Mouse (Mus musculus): ENCODE measurements around the gene St5. TPM values are rescaled to one million over a fixed set of nuclear protein-coding genes. Genes with fewer than 3 reads are reported as not detected.

Gene St5
- polyA plus RNA-seq, 1 experiment from 2014 or later, result 25.3 TPM

DNA sequence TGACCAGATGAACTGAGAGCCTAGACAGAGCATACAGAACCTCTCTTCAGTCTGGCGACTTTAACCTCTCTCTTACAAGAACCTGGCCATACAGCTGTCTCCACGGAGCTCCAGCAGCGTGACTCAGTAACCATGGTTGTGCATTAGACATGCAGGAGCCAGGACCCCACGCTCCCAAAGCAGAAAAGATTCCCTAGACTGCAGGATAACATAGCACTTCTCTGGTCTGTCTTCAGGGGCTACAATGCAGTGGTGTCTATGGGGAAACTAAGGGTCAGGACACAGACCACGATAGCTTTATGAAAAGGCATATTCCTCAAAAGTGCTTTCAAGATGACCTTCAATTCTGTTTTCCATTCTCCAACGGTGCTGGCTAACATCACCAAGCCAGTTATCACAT lies 72.1 kb downstream of the St5 start:
- 63% methylated on average over 6 of the region's 6 CpGs for WGBS (ENCODE audit: insufficient replicate concordance)
- H3K4me2 ChIP-seq, result no peak overlapping the region
- H3K9ac ChIP-seq, result no peak overlapping the region
- H3K4me3 ChIP-seq, result no peak overlapping the region
- H3K9me3 ChIP-seq (replicated peaks), result no peaks in the 10 kb centered on the region
- no peak for ATAC-seq
- H3K36me3 ChIP-seq, result no peaks in the 10 kb centered on the region
- H3K4me1 ChIP-seq, result peaks cover 88% of the 10 kb centered on the region
- H3K27ac ChIP-seq, result no peak overlapping the region
- H3K27me3 ChIP-seq (replicated peaks), result no peaks in the 10 kb centered on the region

DNA sequence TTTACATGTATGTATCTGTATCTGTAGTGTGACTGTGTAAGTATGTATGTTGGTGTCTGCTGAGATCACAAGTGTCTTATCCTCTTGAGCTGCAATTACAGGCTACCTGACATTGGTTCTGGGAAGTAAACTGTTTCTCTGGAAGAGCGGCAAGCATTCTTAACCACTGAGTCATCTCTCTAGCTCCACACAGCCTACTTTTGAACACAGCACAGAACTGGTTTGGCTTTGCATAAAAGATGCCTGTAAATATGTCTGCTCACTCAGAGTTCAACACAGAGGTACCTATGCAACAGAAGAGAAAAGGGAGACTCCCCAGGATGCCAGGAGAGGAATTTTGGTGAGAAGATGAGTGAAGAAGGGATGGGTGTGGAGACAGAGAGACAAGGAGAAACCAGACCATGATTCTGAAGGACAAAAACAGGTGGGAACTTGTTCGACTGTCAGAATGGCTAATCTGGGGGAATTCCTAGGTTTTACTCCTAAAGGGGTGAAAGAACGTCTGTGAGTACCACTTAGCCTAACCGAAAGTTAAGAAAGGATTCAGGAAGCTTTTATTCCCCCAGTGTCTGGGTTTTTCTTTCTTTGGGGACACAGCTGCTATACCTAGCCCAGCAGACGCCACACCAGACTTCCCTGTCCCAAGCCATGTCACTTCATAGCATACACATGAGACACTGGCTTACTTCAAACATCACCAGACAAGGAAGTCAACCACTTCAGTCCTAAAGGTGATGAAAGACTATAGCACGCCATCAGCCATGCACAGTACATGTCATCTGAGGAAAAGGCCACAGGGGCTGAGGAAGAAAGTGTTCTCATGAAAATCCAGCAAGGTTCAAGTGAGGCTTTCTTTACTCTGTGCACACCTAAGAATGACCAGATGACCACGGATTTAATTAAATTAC lies 73.3 kb downstream of the St5 start:
- no peak for ATAC-seq
- Histone ChIP-seq H3K27ac (peak overlapping the region; percentile 75), H3K9ac (peak overlapping the region; percentile 22; the same call in 1 of the 2 replicates), H3K36me3 (no peaks in the 10 kb centered on the region), H3K4me3 (no peak overlapping the region), H3K9me3 (replicated peaks) (no peaks in the 10 kb centered on the region), H3K4me2 (no peak overlapping the region), H3K27me3 (replicated peaks) (no peaks in the 10 kb centered on the region), H3K4me1 (peaks cover 83% of the 10 kb centered on the region)
- WGBS (ENCODE audit: insufficient replicate concordance), result 67% methylated on average over 7 of the region's 7 CpGs

DNA sequence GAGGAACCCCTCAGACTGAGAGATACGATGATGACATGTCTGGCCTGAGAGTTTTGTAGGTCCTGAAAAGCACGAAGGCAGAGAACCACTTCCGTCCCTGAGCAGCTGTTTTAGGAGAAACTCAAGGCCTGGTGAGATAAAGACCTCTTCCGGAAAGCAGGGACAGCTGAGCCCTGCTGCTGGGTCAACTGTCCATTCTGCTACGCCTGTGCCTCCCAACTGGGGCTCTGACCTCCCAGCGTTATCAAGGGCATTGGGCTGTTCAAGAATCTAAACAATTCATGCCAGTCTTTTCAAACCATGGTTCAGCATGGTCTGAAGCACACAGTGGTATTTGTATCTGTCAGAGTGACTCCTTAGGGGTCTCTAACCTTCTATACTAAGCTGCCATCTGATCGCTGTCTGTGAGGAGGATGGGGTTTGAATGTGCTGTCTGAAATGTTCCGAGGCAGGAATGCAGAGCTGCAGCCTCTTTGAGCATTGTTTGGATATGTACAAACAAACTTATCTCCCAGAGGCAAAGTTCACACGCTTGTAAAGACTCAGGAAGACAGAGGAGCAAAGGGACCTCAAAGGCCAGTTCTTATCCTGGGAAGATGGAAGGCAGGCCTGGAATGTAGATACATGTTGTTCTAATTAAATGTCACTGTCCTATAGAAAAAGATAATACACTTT lies 74.3 kb downstream of the St5 start:
- H3K4me1 ChIP-seq, result peaks cover 82% of the 10 kb centered on the region
- ATAC-seq, result peak; percentile 48
- H3K36me3 ChIP-seq, result no peaks in the 10 kb centered on the region

DNA sequence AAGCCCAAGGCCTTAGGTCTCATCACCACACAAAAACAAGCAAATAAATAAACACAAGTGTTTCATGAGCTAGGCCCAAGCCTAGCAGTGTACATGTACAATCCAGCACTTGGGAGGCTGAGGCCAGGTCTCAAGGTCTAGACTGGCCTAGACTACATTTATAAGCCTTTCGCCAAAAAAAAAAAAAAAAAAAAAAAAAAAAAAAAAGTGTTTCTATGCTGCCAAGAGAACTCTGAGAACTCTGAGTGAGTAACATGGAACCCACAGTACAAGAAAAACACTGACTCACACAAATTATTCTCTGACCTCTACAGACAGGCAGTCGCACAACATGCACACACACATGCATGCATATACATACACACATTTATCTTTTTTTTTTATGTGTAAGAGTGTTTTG lies 75.6 kb downstream of the St5 start:
- no peaks in the 10 kb centered on the region for H3K36me3 ChIP-seq
- peaks cover 87% of the 10 kb centered on the region for H3K4me1 ChIP-seq
- WGBS (ENCODE audit: insufficient replicate concordance), result 81% methylated on average over 2 of the region's 2 CpGs
- H3K4me3 ChIP-seq, result no peak overlapping the region
- no peaks in the 10 kb centered on the region for H3K27me3 ChIP-seq (replicated peaks)
- H3K27ac ChIP-seq, result 0 out of 2 replicates have a peak overlapping the region, but pooled peaks have one; percentile 18
- no peak for ATAC-seq
- no peak overlapping the region for H3K4me2 ChIP-seq
- H3K9me3 ChIP-seq (replicated peaks), result no peaks in the 10 kb centered on the region
- H3K9ac ChIP-seq, result no peak overlapping the region

More for the DNA sequence above, 74.3 kb downstream of the St5 start:
- Histone ChIP-seq H3K9me3 (replicated peaks) (no peaks in the 10 kb centered on the region), H3K4me3 (no peak overlapping the region), H3K9ac (peak overlapping the region; percentile 34), H3K27ac (peak overlapping the region; percentile 75), H3K27me3 (replicated peaks) (no peaks in the 10 kb centered on the region), H3K4me2 (peak overlapping the region; percentile 32; the same call in 1 of the 2 replicates)
- 20% methylated on average over 9 of the region's 9 CpGs for WGBS (ENCODE audit: insufficient replicate concordance)

- H3K36me3 ChIP-seq, result no peaks in the 10 kb centered on the region
- H3K4me1 ChIP-seq, result peaks cover 77% of the 10 kb centered on the region
- H3K27ac ChIP-seq, result peak overlapping the region; percentile 84
- H3K27me3 ChIP-seq (replicated peaks), result no peaks in the 10 kb centered on the region
- WGBS (ENCODE audit: insufficient replicate concordance), result 35% methylated on average over 9 of the region's 9 CpGs
- no peak overlapping the region for H3K4me3 ChIP-seq
- no peaks in the 10 kb centered on the region for H3K9me3 ChIP-seq (replicated peaks)
- H3K4me2 ChIP-seq, result peak overlapping the region; percentile 32
- peak; percentile 92 for ATAC-seq
- H3K9ac ChIP-seq, result peak overlapping the region; percentile 28
Measured at GRCm38 (mm10) chr7:109622234-109622838, 81.1 kb downstream of the St5 start.

DNA sequence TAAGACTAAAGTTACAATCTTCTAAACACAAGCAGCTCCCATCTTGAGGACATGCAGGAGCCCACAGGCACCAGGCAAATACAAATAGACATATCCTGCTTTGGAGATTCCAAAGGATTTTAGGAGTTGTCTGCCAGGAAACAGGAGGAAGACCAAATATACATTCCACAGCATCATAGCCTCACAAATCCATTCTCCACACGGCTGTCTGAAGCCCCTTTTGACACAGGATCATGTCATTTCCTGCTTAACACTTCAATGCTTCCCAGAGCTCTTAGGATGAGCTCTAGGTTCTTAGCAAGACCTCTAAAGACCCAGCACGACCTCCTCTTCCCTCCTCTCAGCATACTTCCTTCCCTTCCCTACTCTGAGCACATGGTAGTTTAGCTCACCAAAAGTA lies 82.4 kb downstream of the St5 start:
- 17% methylated on average over 2 of the region's 2 CpGs for WGBS (ENCODE audit: insufficient replicate concordance)

GRCm38 (mm10) chr7:109620288-109620687 lies 83.1 kb downstream of the St5 start:
- ATAC-seq, result no peak
- no peak overlapping the region for H3K27ac ChIP-seq
- H3K36me3 ChIP-seq, result no peaks in the 10 kb centered on the region
- H3K4me3 ChIP-seq, result no peak overlapping the region
- H3K9ac ChIP-seq, result no peak overlapping the region
- H3K9me3 ChIP-seq (replicated peaks), result no peaks in the 10 kb centered on the region
- H3K4me2 ChIP-seq, result no peak overlapping the region
- WGBS (ENCODE audit: insufficient replicate concordance), result 75% methylated on average over 3 of the region's 3 CpGs
- peaks cover 82% of the 10 kb centered on the region for H3K4me1 ChIP-seq
- no peaks in the 10 kb centered on the region for H3K27me3 ChIP-seq (replicated peaks)

More for the DNA sequence above, 82.4 kb downstream of the St5 start:
- Histone ChIP-seq H3K9ac (no peak overlapping the region), H3K27me3 (replicated peaks) (no peaks in the 10 kb centered on the region), H3K27ac (peak overlapping the region; percentile 3; the same call in 1 of the 2 replicates), H3K4me3 (no peak overlapping the region), H3K4me2 (no peak overlapping the region), H3K4me1 (peaks cover 79% of the 10 kb centered on the region), H3K9me3 (replicated peaks) (no peaks in the 10 kb centered on the region), H3K36me3 (no peaks in the 10 kb centered on the region)
- ATAC-seq, result no peak

- no peak for ATAC-seq
- Histone ChIP-seq H3K4me2 (no peak overlapping the region), H3K4me1 (peaks cover 80% of the 10 kb centered on the region), H3K9me3 (replicated peaks) (no peaks in the 10 kb centered on the region), H3K9ac (no peak overlapping the region), H3K36me3 (no peaks in the 10 kb centered on the region), H3K27ac (no peak overlapping the region), H3K27me3 (replicated peaks) (no peaks in the 10 kb centered on the region), H3K4me3 (no peak overlapping the region)
- 19% methylated on average over 6 of the region's 6 CpGs for WGBS (ENCODE audit: insufficient replicate concordance)
Measured at GRCm38 (mm10) chr7:109618721-109619120, 84.7 kb downstream of the St5 start.

DNA sequence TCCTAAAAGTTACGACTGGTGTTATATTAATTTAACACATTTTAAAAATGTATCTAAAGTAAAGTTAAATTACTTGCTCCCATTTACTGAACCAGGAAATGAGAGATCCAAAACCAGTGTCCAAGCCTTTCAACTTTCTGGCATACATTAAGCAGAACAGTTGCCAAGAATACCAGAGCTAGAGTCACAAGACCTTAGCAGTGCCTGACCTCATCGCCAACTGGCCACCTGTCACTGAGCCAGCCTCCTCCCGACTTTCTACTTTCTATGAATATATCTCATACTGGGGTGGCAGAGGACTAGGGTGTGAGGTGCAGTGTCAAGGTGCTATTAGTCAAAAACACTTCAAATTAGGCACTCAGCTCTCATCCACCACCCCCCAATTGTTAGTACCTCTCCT lies 85.6 kb downstream of the St5 start:
- H3K4me1 ChIP-seq, result peaks cover 78% of the 10 kb centered on the region
- no peaks in the 10 kb centered on the region for H3K27me3 ChIP-seq (replicated peaks)
- H3K4me3 ChIP-seq, result no peak overlapping the region
- H3K36me3 ChIP-seq, result no peaks in the 10 kb centered on the region
- H3K27ac ChIP-seq, result no peak overlapping the region
- no peak overlapping the region for H3K4me2 ChIP-seq
- ATAC-seq, result no peak
- H3K9me3 ChIP-seq (replicated peaks), result no peaks in the 10 kb centered on the region
- 76% methylated on average over 3 of the region's 3 CpGs for WGBS (ENCODE audit: insufficient replicate concordance)
- no peak overlapping the region for H3K9ac ChIP-seq

DNA sequence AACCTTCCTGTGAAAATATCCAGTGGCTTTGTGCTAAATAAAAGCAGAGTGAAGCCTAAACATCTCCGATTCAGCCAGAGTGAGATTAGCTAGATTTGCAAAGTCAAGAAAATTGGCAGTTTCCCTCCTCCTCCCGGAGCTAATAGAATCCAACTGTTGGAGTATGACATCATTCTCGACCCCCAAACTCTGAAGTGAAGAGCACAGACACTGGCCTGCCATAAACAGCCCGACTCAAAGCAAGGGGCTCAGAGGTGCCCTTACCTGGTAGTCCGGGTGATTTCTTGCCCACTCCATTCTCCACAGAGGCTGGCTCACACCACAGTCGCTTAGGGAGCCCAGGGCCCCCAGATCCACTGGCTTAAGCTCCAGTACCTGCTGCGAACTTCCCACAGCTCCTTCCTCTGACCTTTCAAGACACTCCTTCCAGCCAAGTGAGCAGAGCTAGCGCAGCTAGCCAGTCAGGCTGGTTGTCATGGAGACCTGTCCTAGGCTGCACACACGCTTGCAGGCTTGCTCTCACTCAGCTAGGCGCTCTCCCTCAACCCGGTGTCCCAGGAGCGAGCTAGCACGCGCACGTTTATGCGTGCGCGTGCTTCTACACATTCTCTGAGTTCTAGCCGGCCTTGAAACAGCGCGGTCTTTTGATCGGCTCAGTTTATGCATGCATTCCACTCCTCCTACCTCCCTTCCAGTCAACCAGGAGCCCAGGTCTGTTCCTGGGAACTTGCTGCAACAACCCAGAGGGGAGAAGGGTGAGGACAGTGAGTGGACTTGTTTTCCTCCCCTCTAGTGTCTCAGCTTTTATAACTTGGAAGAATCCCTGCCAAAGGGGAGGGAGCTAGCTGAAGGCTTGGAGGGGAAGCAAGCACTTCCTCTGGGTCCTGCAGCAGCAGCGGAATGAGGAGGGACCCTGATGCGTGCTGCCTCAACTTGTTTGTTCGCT lies 87.1 kb downstream of the St5 start:
- peak overlapping the region; percentile 52 for H3K27ac ChIP-seq
- H3K9ac ChIP-seq, result peak overlapping the region; percentile 52
- H3K27me3 ChIP-seq (replicated peaks), result no peaks in the 10 kb centered on the region
- peak overlapping the region; percentile 65 for H3K4me2 ChIP-seq
- no peaks in the 10 kb centered on the region for H3K36me3 ChIP-seq
- H3K4me1 ChIP-seq, result peaks cover 78% of the 10 kb centered on the region
- H3K9me3 ChIP-seq (replicated peaks), result no peaks in the 10 kb centered on the region
- WGBS (ENCODE audit: insufficient replicate concordance), result 13% methylated on average over 25 of the region's 25 CpGs
- peak overlapping the region; percentile 37 for H3K4me3 ChIP-seq
- ATAC-seq, result peak; percentile 87

DNA sequence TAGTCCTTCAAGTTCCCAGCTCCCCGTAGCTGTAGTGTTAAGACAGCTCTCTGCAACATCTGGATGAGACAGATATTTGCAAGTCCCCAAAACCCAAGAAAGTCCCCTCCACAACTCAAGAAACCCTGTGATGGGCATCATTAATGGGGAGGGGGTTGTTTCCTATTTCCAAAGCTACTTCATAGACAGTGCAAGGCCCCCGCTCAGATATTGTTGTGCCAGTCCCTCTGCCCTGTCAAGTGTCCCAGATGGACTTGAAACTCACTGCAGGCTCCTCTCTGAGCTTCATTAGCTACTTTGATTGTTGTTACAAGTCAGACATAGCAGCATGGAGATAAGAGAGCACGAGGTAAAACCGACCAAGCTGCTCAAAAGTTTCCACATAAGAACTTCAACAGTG lies 87.8 kb downstream of the St5 start:
- ATAC-seq, result no peak
- WGBS (ENCODE audit: insufficient replicate concordance), result 45% methylated on average over 4 of the region's 4 CpGs
- H3K27me3 ChIP-seq (replicated peaks), result no peaks in the 10 kb centered on the region
- peak overlapping the region; percentile 52 for H3K9ac ChIP-seq
- H3K4me2 ChIP-seq, result peak overlapping the region; percentile 65
- peak overlapping the region; percentile 52 for H3K27ac ChIP-seq
- H3K4me1 ChIP-seq, result peaks cover 80% of the 10 kb centered on the region
- H3K9me3 ChIP-seq (replicated peaks), result no peaks in the 10 kb centered on the region
- no peaks in the 10 kb centered on the region for H3K36me3 ChIP-seq
- peak overlapping the region; percentile 37; the same call in 1 of the 2 replicates for H3K4me3 ChIP-seq
